Mouse (Mus musculus) lung, adult 2 months (tissue): ENCODE data around the gene Rrp1. TPM values are rescaled to one million over a fixed set of nuclear protein-coding genes. Genes with fewer than 3 reads are reported as not detected.

ENCODE experiments used
- DNase-seq: peaks from one replicate; pipeline ENCODE4 v3.0.0; 2022
- H3K4me1 ChIP-seq: fragments of 200-500 bp; 2 replicates; pipeline ENCODE4 v1.6.1; 2011; ENCODE audit warnings: low read length; ENCODE audit not compliant: control insufficient read depth, insufficient read depth
- H3K4me3 ChIP-seq: fragments of 200-500 bp; replicated peaks from 2 replicates; pipeline ENCODE3; 2011; ENCODE audit warnings: low read depth, mild to moderate bottlenecking, control low read depth, low read length; ENCODE audit errors: extremely low read depth
- CTCF ChIP-seq: fragments of 200-500 bp; IDR thresholded peaks from 2 replicates; pipeline ENCODE4 v1.5.1; 2011; ENCODE audit warnings: mild to moderate bottlenecking, low read length, control low read depth; ENCODE audit not compliant: insufficient read depth
- POLR2A ChIP-seq: fragments of 200-500 bp; IDR thresholded peaks from 2 replicates; pipeline ENCODE4 v1.6.1; 2011; ENCODE audit warnings: low read depth, mild to moderate bottlenecking, control low read depth, low read length, borderline replicate concordance; ENCODE audit errors: extremely low read depth
- WGBS: fragments of 180-500 bp; shearing (Covaris S2); methylation state at CpG from one replicate; pipeline ENCODE4 v1.1.7; 2018; 5-methylcytosine and 5-hydroxymethylcytosine counted together
- polyA plus RNA-seq: library from polyadenylated mRNA; depleted of rRNA; stranded (reverse); fragments of >200 nt; gene quantifications from 2 replicates; pipeline ENCODE4 v1.2.3, GENCODE M21; 2012

Rrp1 gene
- polyA plus RNA-seq, 1 experiment: 82.5 TPM

DNA sequence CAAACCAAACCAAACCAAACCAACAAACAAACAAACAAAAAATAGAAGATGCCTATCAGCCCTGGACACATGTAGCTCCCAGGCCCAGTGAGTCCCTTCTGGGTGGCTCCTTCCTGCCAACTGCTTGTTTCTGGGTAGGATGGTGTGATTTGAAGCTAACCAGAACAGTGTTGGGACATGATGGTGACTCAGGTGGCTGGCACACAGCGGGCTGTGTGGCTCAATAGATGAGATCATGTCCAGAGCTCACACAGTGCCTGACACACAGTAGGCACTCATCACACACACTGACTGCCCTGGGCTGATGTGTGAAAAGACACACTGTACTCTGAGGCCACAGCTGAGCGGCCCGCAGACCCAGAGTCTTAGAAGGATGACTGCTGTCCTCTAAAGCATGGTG is 33.4 kb upstream of the Rrp1 start:
- DNase-seq: no peak
- Histone ChIP-seq H3K4me1 (no peaks in the 10 kb centered on the region), H3K4me3 (no peak overlapping the region)
- no peak for TF ChIP-seq CTCF
- TF ChIP-seq POLR2A: no peak
- WGBS: 81% methylated on average over 3 of the region's 3 CpGs

DNA sequence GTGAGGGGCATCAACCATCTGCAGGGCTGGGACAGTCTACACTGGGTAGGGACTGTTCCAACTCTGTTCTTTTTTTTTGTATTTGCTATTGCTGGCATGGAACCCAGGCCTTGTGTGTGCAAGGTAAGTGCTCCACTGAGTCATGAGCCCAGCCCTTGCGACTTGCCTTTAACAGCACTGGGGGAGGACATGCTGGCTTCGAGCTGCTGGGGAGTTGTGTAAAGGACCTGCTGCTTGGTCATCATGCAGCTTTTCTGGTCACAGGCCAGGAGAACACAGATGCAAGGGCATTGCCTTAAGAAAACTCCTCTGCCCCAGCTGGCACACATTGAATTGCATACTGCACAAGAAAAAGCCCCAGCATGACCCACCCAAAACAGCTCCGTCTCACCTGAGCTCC is 29.4 kb upstream of the Rrp1 start:
- TF ChIP-seq CTCF (no peak), POLR2A (no peak)
- no peaks in the 10 kb centered on the region for H3K4me1 ChIP-seq
- no peak for DNase-seq
- no peak overlapping the region for H3K4me3 ChIP-seq
- 89% methylated on average over 3 of the region's 3 CpGs for WGBS

DNA sequence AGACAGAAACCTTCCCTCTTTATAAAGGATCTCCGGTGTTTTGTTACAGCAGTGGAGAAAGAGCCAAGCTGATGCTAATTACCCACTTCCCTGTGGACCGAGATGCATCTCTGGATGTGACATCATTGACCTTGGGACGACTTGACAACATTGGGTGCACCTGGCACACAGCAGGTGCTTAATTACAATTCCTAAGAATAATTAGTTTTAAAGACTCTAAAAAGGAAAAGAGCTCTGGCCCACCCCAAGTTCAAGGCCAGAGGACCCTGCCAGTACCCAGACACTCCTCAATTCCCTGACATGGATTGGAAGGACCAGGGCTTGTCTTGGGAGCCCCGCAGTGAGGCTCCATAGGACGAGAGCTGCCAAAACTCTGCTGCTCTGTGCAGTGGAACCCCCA is 28.8 kb upstream of the Rrp1 start:
- WGBS: 90% methylated on average over 5 of the region's 5 CpGs
- Histone ChIP-seq H3K4me3 (no peak overlapping the region), H3K4me1 (no peaks in the 10 kb centered on the region)
- DNase-seq: no peak
- no peak for TF ChIP-seq POLR2A
- no peak for TF ChIP-seq CTCF

DNA sequence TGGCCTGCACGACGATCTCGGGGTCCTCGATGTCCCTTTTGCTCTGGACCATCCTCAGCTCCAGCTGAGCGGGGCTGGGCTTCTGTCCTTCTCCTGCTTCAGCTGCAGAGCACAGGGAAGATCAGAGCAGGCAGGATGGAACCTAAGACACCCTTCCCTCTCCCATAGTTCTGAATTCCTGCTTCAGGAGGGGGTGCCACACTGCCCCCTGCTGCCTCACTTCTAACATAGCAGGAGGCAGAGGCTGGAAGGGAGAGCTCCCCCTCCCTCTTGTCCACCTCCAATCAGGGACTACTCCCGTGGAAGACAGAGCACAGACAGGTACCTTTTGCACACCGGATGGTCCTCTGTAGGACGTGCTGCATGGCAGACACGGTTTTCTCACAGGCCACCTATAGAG is 28.0 kb upstream of the Rrp1 start:
- WGBS: 69% methylated on average over 9 of the region's 9 CpGs
- TF ChIP-seq POLR2A: no peak
- peak; percentile 62 for TF ChIP-seq CTCF
- Histone ChIP-seq H3K4me1 (no peaks in the 10 kb centered on the region), H3K4me3 (no peak overlapping the region)
- DNase-seq: no peak

DNA sequence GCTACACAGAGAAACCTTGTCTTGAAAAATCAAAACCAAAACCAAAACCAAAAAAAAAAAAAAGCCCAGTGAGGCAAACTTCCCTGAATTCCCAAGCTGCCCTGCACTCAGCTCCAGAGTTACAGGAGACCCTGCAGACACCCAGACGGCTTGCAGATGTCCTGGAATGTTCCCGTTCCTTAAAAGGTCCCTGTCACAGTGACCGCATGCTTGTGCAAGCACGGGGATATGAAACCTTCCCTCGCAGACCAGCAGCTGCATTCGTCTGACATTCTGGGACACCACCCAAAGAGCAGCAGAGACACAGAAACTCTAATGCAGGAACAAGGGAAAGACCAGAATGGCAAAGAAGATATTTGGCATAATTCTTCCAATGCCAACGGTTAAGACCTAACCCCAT is 27.1 kb upstream of the Rrp1 start:
- no peak overlapping the region for H3K4me3 ChIP-seq
- TF ChIP-seq POLR2A (no peak), CTCF (no peak)
- 68% methylated on average over 7 of the region's 7 CpGs for WGBS
- no peak for DNase-seq
- H3K4me1 ChIP-seq: no peaks in the 10 kb centered on the region

DNA sequence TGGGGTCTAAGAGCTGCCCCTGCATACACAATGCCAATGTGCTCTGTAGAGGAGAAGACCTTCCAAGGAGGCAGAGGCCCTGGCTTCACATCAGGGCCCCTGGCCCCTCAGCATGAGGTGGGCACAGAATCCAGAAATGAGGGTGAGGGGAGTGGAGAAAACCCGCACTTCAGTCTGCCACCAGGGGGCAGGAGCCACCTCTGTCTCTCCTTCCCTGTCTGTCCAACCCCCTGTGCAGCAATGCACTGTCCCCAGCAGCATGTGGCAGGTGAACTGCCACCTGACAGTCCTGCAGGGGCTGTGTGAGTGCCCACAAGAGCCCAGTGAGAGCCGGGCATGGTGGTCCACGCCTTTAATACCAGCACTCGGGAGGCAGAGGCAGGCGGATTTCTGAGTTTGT is 26.7 kb upstream of the Rrp1 start:
- H3K4me1 ChIP-seq: no peaks in the 10 kb centered on the region
- no peak for TF ChIP-seq POLR2A
- peak; percentile 50 for TF ChIP-seq CTCF
- no peak for DNase-seq
- H3K4me3 ChIP-seq: no peak overlapping the region
- 58% methylated on average over 5 of the region's 5 CpGs for WGBS

DNA sequence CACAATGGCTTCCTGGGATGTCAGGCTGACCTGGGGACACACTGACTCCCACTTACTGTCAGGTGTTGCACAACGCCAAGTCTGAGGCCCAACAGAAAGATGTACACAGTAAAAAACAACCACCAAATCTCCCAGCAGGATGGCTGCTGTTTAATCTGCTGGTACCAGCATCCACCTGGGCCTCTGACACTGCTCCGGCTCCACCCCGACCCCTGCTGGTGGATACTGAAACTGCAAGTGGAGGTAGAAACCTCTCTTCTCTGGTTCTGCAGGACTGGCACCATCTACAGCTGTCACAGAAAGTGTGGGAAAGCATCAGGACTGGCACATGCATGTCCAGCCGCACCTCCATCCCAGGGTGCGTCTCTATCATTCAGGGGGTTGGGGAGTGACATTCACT is 25.3 kb upstream of the Rrp1 start:
- no peak overlapping the region for H3K4me3 ChIP-seq
- DNase-seq: peak; percentile 79
- H3K4me1 ChIP-seq: no peaks in the 10 kb centered on the region
- 15% methylated on average over 5 of the region's 5 CpGs for WGBS
- peak; percentile 86 for TF ChIP-seq CTCF
- no peak for TF ChIP-seq POLR2A

DNA sequence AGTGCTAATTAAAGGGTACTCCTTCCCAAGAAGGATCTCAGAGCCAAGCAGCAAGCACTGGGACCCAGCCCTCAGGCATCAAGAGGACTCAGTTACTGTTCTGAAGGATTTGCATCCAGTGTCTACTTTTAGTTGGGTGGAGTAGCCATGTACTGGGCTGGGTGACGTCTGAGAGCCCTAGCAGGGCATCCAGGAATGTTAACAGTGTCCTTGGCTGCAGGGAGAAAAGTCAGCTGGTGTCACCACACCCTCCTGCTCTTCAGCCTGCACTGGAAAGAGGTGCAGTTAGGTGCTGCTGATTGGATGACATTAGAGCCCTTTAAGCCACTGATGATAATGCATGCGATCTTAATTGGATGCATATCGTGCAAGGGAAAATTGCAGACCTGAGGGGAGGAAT is 20.0 kb upstream of the Rrp1 start:
- WGBS: 74% methylated on average over 3 of the region's 3 CpGs
- Histone ChIP-seq H3K4me1 (no peaks in the 10 kb centered on the region), H3K4me3 (no peak overlapping the region)
- TF ChIP-seq CTCF (no peak), POLR2A (no peak)
- DNase-seq: no peak

DNA sequence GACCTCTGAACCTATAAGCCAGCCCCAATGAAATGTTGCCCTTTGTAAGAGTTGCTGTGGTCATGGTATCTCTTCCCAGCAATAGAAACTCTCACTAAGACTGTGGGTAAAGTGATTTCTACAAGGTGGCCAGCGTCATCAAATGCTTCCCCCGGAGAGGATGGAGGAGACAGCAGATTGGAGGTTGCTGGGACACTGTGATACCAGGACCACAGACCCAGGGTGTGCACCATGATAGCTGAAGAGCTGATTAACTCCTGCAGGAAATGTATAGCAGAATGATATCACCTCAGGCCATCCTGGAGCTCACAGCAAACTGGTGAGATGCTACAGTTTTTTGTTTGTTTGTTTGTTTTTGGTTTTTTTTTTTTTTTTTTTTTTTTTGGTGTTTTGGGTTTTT is 16.9 kb upstream of the Rrp1 start:
- TF ChIP-seq POLR2A (no peak), CTCF (no peak)
- H3K4me1 ChIP-seq: no peaks in the 10 kb centered on the region
- no peak for DNase-seq
- no peak overlapping the region for H3K4me3 ChIP-seq
- 92% methylated on average over 2 of the region's 2 CpGs for WGBS

DNA sequence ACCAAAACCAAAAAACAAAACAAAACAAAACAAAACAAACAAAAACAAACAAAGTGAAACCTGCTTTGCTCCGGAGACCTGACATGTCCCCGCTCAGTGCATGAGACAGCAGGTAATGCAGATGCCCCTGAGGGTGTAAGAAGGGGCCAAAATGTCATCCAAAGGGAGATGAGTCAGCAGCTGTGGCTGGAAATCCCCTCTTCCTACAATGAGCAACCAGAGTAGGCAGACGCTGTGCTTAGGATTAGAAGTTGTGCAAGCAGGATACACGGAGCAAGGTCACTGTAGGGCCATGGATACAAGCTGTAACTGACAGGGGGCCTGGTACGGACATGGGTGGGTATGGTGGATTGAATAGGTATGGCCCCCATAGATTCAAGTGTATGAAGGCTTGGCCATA is 16.3 kb upstream of the Rrp1 start:
- TF ChIP-seq CTCF (no peak), POLR2A (no peak)
- no peak overlapping the region for H3K4me3 ChIP-seq
- 66% methylated on average over 5 of the region's 5 CpGs for WGBS

DNA sequence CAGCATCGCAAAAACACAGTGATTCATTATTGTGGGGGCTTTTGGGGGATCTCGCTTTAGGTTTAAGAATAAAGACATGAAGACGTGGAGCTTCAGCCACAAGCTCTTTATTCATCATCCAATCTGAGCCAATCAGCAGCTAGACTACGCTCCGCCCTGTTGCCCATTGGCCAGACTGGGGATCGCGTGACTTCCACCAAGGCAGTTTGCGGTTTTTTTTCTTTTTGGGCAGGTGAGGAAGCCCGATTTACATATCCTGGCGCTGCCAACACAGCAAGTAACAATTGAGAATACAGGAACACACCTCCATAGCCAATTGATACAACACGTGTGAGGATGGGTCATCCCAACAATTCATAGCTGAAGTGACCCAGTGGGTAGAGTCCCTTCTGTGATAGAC is 15.2 kb upstream of the Rrp1 start:
- no peak for DNase-seq
- TF ChIP-seq CTCF (no peak), POLR2A (no peak)
- 91% methylated on average over 11 of the region's 11 CpGs for WGBS
- no peak overlapping the region for H3K4me3 ChIP-seq
- H3K4me1 ChIP-seq: no peaks in the 10 kb centered on the region

More for the DNA sequence above, 16.3 kb upstream of the Rrp1 start:
- no peaks in the 10 kb centered on the region for H3K4me1 ChIP-seq
- no peak for DNase-seq
